Mouse (Mus musculus): ENCODE measurements around the gene Tle3. TPM values are rescaled to one million over a fixed set of nuclear protein-coding genes. Genes with fewer than 3 reads are reported as not detected.
A peak's percentile ranks its signal among the peaks of the same experiment; 100 is the strongest.

The Tle3 gene
- total RNA-seq, 1 experiment from 2014 or later = 119 TPM

DNA sequence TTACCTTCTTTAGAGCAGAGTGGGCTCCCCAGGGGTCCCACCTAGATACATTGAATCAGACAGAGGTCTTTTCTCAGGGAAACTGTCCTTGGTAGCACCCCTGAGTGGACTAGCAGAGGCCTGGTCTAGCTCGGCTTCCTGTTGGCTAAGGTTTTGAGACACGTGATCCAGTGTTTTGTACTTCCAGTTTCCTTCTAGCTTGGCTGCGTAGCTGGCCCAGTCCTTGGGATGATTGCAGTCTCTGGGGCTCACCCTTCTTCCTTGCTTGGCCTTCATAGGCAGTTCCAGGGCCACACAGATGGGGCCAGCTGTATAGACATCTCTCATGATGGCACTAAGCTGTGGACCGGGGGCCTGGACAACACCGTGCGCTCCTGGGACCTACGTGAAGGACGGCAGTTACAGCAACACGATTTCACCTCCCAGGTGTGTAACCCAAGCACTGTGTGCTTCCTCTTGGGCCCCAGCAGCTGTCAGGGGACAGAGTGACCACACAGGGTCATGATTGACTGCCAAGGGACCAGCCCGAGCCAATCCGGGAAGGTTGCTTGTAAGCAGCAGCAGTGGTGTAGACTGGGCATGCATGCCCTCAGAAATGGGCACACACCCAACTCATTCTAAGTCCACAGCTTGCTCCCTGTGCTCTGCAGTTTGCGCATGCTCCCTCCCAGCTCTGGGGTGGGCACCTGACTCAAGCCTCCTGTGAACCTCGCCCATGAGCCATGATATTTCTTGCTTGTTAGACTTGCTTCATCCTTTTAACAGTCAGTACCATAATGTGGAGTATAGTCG, 41.7 kb downstream of the Tle3 start:
- ATAC-seq (replicated peaks; ENCODE audit: insufficient number of reproducible peaks, low FRiP score, low TSS enrichment, poor library complexity, severe bottlenecking) = no peak

- ATAC-seq (replicated peaks; ENCODE audit: insufficient number of reproducible peaks, low FRiP score, low TSS enrichment, poor library complexity, severe bottlenecking) = no peak
Observed at GRCm38 (mm10) chr9:61416571-61416970, 44.4 kb downstream of the Tle3 start.

- no peak for ATAC-seq (replicated peaks; ENCODE audit: insufficient number of reproducible peaks, low FRiP score, low TSS enrichment, poor library complexity, severe bottlenecking)
Observed at GRCm38 (mm10) chr9:61421626-61422025, 49.5 kb downstream of the Tle3 start.

GRCm38 (mm10) chr9:61424245-61424644, 52.1 kb downstream of the Tle3 start:
- peak; percentile 63 for ATAC-seq (replicated peaks; ENCODE audit: insufficient number of reproducible peaks, low FRiP score, low TSS enrichment, poor library complexity, severe bottlenecking)

GRCm38 (mm10) chr9:61426493-61426892, 54.3 kb downstream of the Tle3 start:
- no peak for ATAC-seq (replicated peaks; ENCODE audit: insufficient number of reproducible peaks, low FRiP score, low TSS enrichment, poor library complexity, severe bottlenecking)

DNA sequence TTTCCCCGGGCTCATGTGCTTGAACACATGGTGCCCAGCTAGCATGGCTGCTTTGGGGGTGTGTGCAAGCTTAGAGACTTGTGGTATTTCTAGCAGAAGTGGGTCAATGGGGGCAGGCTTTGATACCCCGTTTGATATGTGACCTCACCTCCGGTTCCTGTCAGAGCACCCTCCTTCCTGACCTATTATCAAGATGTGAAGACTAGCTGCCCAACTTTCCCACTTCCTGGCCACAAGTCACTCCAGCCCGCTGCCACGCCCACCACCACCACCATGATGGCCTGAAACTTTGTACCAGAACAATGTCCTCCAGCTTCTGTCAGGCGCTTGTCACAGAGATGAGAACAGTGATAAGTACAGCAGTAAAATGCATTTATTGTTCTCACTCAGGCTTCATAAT, 54.9 kb downstream of the Tle3 start:
- ATAC-seq (replicated peaks; ENCODE audit: insufficient number of reproducible peaks, low FRiP score, low TSS enrichment, poor library complexity, severe bottlenecking) = peak; percentile 79

DNA sequence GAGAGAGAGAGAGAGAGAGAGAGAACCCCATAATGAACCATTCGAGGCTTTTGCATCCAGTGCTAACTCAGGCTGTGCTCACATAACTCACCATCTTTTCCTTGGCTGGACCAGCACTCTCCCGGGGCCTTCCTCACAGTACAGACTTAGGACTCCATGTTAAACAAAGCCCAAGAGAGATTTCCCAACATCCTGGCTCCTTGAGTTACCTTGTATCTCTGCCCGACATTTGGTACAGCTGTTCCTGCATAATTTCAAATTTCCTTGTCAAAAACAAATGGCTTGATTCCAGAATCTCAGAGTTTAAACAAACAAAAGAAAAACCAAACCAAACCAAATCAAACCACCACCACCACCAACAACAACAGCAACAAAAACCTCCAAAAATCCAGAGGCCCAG, 55.7 kb downstream of the Tle3 start:
- ATAC-seq (replicated peaks; ENCODE audit: insufficient number of reproducible peaks, low FRiP score, low TSS enrichment, poor library complexity, severe bottlenecking) = no peak

DNA sequence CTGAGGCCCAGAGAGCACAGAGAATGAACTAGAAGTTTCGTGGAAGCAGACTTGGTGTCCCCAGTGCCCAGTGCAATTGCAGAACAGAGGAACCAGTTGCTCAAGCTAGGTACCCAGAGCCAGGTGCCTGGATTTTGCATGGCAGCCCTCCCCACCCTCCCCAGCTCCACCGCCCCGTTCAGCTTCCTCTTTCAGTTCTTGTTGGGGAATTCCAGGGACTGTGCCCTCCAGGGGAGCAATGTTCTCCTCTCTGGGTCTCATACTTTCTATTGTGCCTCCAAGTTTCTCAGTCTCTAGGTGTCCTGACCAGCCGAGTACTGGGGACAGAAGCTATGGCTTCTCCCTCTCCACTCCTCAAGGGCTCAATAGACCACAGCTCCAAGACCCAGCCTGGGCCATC, 59.7 kb downstream of the Tle3 start:
- ATAC-seq (replicated peaks; ENCODE audit: insufficient number of reproducible peaks, low FRiP score, low TSS enrichment, poor library complexity, severe bottlenecking) = 0 out of 2 replicates have a peak, but pooled peaks have one; percentile 33

DNA sequence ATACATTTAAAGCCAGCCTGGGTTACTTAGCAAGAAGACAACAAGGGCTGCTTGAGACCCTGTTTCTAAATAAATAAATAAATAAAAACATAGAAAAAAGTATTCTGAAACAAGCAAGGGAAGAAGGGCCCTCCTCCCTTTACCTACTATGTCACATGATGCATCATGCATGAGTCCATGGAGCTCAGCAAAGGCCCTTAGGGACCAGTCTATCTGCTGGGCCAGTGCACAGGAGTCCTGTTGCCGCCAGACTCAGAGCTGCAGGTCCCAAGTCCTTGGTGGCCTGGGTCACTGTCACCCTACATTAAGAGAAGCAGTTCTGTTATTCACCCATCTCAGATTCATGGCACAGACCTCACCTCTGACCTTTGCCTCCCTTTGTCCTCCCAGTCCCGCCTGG, 61.0 kb downstream of the Tle3 start:
- no peak for ATAC-seq (replicated peaks; ENCODE audit: insufficient number of reproducible peaks, low FRiP score, low TSS enrichment, poor library complexity, severe bottlenecking)

DNA sequence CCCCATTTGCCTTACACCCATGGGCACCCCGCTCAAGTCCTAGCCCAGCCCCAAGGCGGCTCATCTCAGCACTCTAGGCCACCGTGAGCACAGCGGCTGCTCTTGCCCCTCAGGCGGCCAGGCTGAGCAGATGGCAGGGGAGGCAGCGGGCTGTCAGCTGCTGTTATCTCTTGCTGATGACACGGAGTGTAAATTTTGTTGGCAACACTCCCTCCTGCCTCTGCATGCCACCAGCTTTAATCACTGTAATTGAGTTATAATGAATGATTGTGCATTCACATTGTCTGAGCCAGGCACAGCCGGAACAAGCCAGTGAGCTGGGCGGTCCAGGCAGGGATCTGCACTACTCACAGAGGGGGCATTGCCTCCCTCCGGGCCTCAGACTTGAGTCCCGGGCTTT, 61.9 kb downstream of the Tle3 start:
- no peak for ATAC-seq (replicated peaks; ENCODE audit: insufficient number of reproducible peaks, low FRiP score, low TSS enrichment, poor library complexity, severe bottlenecking)

DNA sequence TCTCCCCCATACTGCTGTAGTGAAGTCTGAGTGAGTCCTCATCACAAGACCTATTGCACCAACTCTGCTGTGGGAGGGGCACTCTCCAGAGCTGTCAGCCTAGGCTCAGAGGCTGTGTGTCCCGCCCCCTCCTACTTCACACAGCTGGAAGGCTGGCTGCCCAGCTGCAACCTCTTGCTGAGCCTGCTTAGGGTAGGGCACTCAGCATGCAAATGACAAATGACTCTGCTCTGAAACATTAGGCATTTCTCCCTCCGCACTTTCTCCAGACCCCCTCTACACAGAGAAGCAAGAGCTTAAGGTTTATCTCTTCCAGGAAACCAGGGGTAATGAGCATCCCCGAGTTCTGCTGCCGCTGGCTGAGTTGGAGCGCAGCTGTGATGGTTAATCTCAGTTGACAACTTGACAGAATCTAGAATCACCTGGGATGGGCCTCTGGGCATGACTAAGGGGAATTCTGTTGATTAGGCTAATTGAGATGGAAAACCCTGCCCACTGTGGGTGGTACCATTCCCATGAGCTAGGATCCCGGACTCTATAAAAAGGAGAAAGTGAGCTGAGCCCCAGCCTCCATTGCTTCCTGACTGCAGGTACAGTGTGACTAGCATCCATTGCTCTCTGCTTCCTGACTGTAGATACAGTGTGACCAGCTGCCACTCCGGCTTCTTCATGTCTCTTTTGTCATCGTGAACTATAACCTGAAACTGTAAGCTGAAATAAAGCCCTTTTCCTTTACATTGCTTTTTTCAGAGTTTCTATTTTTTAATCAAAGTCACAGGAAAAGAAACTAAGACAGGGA, 63.2 kb downstream of the Tle3 start:
- ATAC-seq (replicated peaks; ENCODE audit: insufficient number of reproducible peaks, low FRiP score, low TSS enrichment, poor library complexity, severe bottlenecking) = no peak

DNA sequence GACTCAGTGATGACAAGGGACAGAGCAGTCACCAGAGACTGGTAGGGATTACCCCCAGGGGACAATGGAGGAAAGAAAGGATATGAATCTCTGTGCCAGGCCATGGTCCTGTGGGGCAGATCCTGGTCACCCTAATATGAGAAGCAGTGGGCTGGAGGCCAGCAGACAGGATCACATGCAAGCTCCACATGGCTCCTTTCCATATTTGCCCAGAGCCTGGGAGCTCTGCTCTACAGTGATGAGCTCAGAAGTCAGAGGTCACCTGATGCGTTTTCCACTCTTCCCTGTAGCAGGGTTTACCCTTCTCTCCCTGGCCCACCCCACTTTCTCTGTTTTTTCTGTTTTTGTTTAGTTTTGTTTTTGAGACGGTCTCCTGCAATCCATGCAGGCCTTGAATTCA, 63.9 kb downstream of the Tle3 start:
- no peak for ATAC-seq (replicated peaks; ENCODE audit: insufficient number of reproducible peaks, low FRiP score, low TSS enrichment, poor library complexity, severe bottlenecking)

- ATAC-seq (replicated peaks; ENCODE audit: insufficient number of reproducible peaks, low FRiP score, low TSS enrichment, poor library complexity, severe bottlenecking) = no peak
Observed at GRCm38 (mm10) chr9:61436761-61437160, 64.6 kb downstream of the Tle3 start.

DNA sequence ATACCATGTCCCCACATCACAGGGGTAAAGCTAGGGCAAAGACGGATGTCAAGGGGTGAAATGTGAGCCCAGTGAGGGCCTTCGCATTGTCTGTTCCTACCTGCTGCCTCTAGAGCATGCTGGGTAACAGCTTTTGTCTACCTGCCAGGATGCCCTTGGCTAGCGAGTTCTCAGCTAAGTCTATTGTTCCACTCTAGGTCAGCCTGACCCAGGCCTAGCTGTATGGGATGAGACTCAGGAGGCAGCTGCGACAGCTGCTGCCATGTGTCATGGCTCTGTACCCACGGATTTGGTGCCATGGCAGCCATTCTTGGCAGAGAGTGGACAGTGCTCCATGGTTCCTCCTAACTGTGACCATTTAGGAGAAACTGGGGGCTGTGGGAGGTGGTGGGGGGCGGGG, 66.9 kb downstream of the Tle3 start:
- no peak for ATAC-seq (replicated peaks; ENCODE audit: insufficient number of reproducible peaks, low FRiP score, low TSS enrichment, poor library complexity, severe bottlenecking)

DNA sequence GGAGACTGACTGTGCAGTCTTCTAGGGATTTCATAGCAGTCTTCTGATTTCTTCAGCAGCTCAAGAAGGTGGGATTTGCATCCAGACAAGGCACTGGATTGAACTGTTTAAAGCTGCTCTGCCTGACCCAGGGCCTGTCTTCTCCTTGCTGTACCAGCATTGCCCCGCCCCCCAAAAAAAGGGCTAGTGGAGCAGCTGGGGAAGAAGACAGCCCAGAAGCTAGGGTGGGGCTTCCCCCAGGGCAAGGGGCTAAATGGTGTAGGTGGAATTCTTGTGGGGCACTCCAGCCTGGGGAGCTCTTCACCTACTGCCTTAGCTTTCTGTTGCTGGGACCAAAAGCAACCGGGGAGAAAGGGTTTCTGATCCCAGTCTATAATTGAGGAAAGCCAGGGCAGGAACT, 67.8 kb downstream of the Tle3 start:
- ATAC-seq (replicated peaks; ENCODE audit: insufficient number of reproducible peaks, low FRiP score, low TSS enrichment, poor library complexity, severe bottlenecking) = no peak

DNA sequence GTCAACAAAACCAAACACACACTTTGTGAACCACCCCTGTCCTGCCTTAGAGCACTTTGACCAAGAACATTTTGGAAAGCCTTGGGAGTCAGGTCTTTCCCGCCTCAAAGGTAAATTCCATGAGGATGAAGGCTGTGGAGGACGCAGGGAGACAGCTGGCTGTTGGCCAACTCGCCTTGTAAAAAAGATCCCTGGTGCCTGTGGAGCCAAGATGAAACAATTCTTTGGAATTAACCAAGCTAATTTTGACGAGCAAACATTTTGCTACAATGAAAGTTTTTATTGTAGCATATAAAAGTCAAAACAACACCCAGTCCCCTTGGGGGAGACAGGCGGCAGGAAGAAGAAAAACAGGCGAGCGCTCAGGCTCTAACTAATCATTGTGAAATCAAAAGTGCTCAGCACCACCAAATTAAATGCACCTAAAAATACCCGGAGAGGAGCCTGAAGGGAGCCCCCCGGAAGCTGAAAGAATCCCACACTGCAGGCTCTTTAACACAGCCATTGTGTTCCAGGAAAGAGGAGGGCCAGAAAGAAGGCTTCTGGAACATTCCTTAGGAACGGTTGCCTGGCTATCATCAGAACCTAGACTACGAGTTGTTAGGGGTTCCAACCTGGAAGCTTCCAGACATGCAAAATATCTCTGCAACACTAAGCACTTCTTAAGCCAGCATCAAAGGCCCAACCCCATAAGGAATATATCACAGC, 69.2 kb downstream of the Tle3 start:
- no peak for ATAC-seq (replicated peaks; ENCODE audit: insufficient number of reproducible peaks, low FRiP score, low TSS enrichment, poor library complexity, severe bottlenecking)

- no peak for ATAC-seq (replicated peaks; ENCODE audit: insufficient number of reproducible peaks, low FRiP score, low TSS enrichment, poor library complexity, severe bottlenecking)
Observed at GRCm38 (mm10) chr9:61442951-61443630, 70.9 kb downstream of the Tle3 start.

DNA sequence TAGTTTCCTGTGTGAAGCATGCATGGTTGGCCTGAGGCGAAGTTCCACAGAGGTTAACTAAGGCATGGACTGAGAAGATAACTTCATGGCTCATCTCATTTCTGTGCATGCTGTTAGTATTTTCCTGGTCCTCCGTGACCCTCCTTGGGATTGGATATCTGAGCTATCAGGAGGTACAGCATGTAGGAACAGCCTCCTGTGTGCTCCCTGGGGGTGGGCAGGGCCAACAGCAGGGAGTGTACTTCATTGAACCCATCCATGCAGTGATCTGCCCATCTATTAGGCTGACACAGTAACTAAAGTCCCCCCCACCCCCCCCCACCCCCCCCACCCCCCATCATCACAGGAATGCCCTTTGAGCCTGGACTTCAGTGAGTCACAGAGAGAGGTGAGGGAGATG, 73.0 kb downstream of the Tle3 start:
- ATAC-seq (replicated peaks; ENCODE audit: insufficient number of reproducible peaks, low FRiP score, low TSS enrichment, poor library complexity, severe bottlenecking) = no peak

DNA sequence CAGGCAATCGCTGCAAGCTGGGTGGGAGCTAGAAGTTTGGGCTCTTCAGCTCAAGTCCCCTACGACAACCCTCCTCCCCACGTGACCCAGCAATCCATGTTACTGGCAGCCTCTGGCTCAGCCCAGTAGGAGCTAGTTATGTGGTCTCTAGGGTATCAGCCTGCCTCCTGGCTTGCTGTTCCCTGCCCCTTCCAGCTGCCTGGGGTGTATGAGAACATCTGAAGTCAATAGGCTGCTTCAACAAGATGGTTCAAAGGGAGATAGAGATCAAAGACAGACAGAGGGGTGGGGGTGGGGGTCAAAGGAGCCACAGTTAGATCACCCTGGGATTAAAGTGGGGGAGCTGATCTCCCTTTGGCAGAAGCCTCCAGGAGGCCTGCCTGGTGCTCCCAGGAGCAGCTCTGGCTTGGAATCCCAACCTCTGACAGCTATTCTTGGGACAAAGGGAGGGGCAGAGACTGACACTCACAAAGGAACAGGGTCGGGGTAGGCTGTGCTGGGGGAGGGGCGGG, 73.6 kb downstream of the Tle3 start:
- no peak for ATAC-seq (replicated peaks; ENCODE audit: insufficient number of reproducible peaks, low FRiP score, low TSS enrichment, poor library complexity, severe bottlenecking)
